Mouse (Mus musculus): ENCODE results near the gene Wfdc15a.

- TF ChIP-seq PAX5 (IDR thresholded peaks at IDR 0.05; ENCODE audit: low read length) (no peak), CTCF (conservative IDR thresholded peaks at IDR 0.05 in 1 of 2, IDR thresholded peaks at IDR 0.05 in 1 of 2; ENCODE audit: low read depth in 2 of 2, low read length in 2 of 2) (no peak), POLR2A (IDR thresholded peaks at IDR 0.05; ENCODE audit: low read depth, low read length) (no peak), USF1 (IDR thresholded peaks at IDR 0.05; ENCODE audit: low read depth, low read length) (no peak), HCFC1 (IDR thresholded peaks at IDR 0.05; ENCODE audit: low read depth, low read length) (no peak), ZC3H11A (IDR thresholded peaks at IDR 0.05; ENCODE audit: low read depth, low read length) (no peak), MAFK (IDR thresholded peaks at IDR 0.05; ENCODE audit: insufficient replicate concordance, low read length) (no peak)
These were observed at the start of gene Wfdc15a for GRCm38 (mm10) chr2:164199626-164200327.

All from CH12.LX (cell line).